13 mouse cellular contexts compared by ENCODE assay signal in genomic region chr6:142477239-142477638, GRCm38 (mm10). TPM values are rescaled to one million over a fixed set of nuclear protein-coding genes. Genes with fewer than 3 reads are reported as not detected.
DNase-seq lines count a peak whose midpoint lies in the region; ATAC-seq and TF ChIP-seq lines count a peak whose summit lies in the region.
"Had no signal": no experiment of that assay in that cellular context is flagged by ENCODE, and none has a peak within 500 bp of the region (broad histone marks: within the 10 kb centered on the region; RNA-seq: fewer than 3 reads in every experiment).

No protein-coding gene starts in this region.

- H3K9me3 ChIP-seq in intestine, postnatal 0 days (ENCODE audit: control insufficient read depth): no peaks in the 10 kb centered on the region
- H3K9me3 ChIP-seq in intestine, embryonic 16.5 days (ENCODE audit: control insufficient read depth, low read length): no peaks in the 10 kb centered on the region
- no peaks in the 10 kb centered on the region for H3K9me3 ChIP-seq in midbrain, postnatal 0 days (ENCODE audit: low read length)
- no peaks in the 10 kb centered on the region for H3K9me3 ChIP-seq in midbrain, embryonic 11.5 days (ENCODE audit: control insufficient read depth, low read length)
- H3K9me3 ChIP-seq in midbrain, embryonic 13.5 days: no peaks in the 10 kb centered on the region
- H3K9me3 ChIP-seq: neural tube, embryonic 12.5 days had no signal

- no peak for DNase-seq in midbrain, postnatal 0 days (ENCODE audit: low spot score)
- no peak for DNase-seq in midbrain, embryonic 11.5 days (ENCODE audit: low spot score, missing footprints)
- DNase-seq in brain, adult 2 months (ENCODE audit: low read depth, low spot score): peak; percentile 48
- peak; percentile 42 for DNase-seq in lung, postnatal 36 days
- no peak for DNase-seq in ovary, postnatal 14 days (ENCODE audit: low spot score)
- DNase-seq: gastrocnemius, postnatal 10 days; right cerebral cortex, postnatal 25 days had no signal

- WGBS in intestine, postnatal 0 days: 79% methylated on average over 7 of the region's 7 CpGs
- WGBS in intestine, embryonic 16.5 days: 68% methylated on average over 7 of the region's 7 CpGs
- 82% methylated on average over 7 of the region's 7 CpGs for WGBS in midbrain, postnatal 0 days
- WGBS in midbrain, embryonic 11.5 days: 72% methylated on average over 7 of the region's 7 CpGs
- 84% methylated on average over 7 of the region's 7 CpGs for WGBS in midbrain, embryonic 13.5 days

- H3K4me3 ChIP-seq in intestine, postnatal 0 days (ENCODE audit: low read depth, low read length): no peak overlapping the region
- H3K4me3 ChIP-seq in intestine, embryonic 16.5 days (ENCODE audit: low read length): no peak overlapping the region
- no peak overlapping the region for H3K4me3 ChIP-seq in midbrain, postnatal 0 days (ENCODE audit: low read depth, low read length)
- no peak overlapping the region for H3K4me3 ChIP-seq in midbrain, embryonic 11.5 days (ENCODE audit: low read depth, low read length)
- H3K4me3 ChIP-seq in midbrain, embryonic 13.5 days (replicated peaks): no peak overlapping the region
- H3K4me3 ChIP-seq: neural tube, embryonic 12.5 days had no signal

- H3K4me1 ChIP-seq in intestine, postnatal 0 days (replicated peaks; ENCODE audit: control insufficient read depth, insufficient read depth, low read length): no peaks in the 10 kb centered on the region
- no peaks in the 10 kb centered on the region for H3K4me1 ChIP-seq in intestine, embryonic 16.5 days (ENCODE audit: control insufficient read depth, insufficient read depth, low read length)
- H3K4me1 ChIP-seq in midbrain, postnatal 0 days (ENCODE audit: insufficient read depth, low read length): no peaks in the 10 kb centered on the region
- no peaks in the 10 kb centered on the region for H3K4me1 ChIP-seq in midbrain, embryonic 11.5 days (ENCODE audit: control insufficient read depth, insufficient read depth, low read length)
- H3K4me1 ChIP-seq in midbrain, embryonic 13.5 days (replicated peaks): no peaks in the 10 kb centered on the region
- H3K4me1 ChIP-seq: neural tube, embryonic 12.5 days had no signal

- H3K27me3 ChIP-seq in intestine, postnatal 0 days (replicated peaks; ENCODE audit: control insufficient read depth, insufficient read depth, low read length): no peaks in the 10 kb centered on the region
- no peaks in the 10 kb centered on the region for H3K27me3 ChIP-seq in intestine, embryonic 16.5 days (replicated peaks; ENCODE audit: control insufficient read depth, insufficient read depth, low read length)
- no peaks in the 10 kb centered on the region for H3K27me3 ChIP-seq in midbrain, postnatal 0 days (ENCODE audit: insufficient read depth, low read length)
- H3K27me3 ChIP-seq in midbrain, embryonic 11.5 days (ENCODE audit: control insufficient read depth, insufficient read depth, low read length): no peaks in the 10 kb centered on the region
- no peaks in the 10 kb centered on the region for H3K27me3 ChIP-seq in midbrain, embryonic 13.5 days
- H3K27me3 ChIP-seq: neural tube, embryonic 12.5 days had no signal

- H3K9ac ChIP-seq in intestine, postnatal 0 days (ENCODE audit: low read depth, low read length): no peak overlapping the region
- no peak overlapping the region for H3K9ac ChIP-seq in intestine, embryonic 16.5 days (ENCODE audit: low read depth, low read length)
- H3K9ac ChIP-seq in midbrain, postnatal 0 days (replicated peaks; ENCODE audit: low read length, poor library complexity, severe bottlenecking): no peak overlapping the region
- no peak overlapping the region for H3K9ac ChIP-seq in midbrain, embryonic 11.5 days (ENCODE audit: low read length)
- no peak overlapping the region for H3K9ac ChIP-seq in midbrain, embryonic 13.5 days (replicated peaks)
- H3K9ac ChIP-seq: neural tube, embryonic 12.5 days had no signal

- H3K27ac ChIP-seq in intestine, postnatal 0 days (ENCODE audit: low read depth, low read length): no peak overlapping the region
- H3K27ac ChIP-seq in intestine, embryonic 16.5 days (ENCODE audit: low read length): no peak overlapping the region
- no peak overlapping the region for H3K27ac ChIP-seq in midbrain, postnatal 0 days (ENCODE audit: low read depth, low read length)
- no peak overlapping the region for H3K27ac ChIP-seq in midbrain, embryonic 11.5 days (ENCODE audit: low read depth, low read length)
- H3K27ac ChIP-seq in midbrain, embryonic 13.5 days: no peak overlapping the region
- H3K27ac ChIP-seq: neural tube, embryonic 12.5 days had no signal

- peak; percentile 55 for TF ChIP-seq CTCF in intestine, postnatal 0 days (IDR thresholded peaks at IDR 0.05; ENCODE audit: low read depth)
- TF ChIP-seq CTCF in midbrain, postnatal 0 days (IDR thresholded peaks at IDR 0.05): peak; percentile 38; the same call in 1 of the 2 replicates

- H3K4me2 ChIP-seq in intestine, postnatal 0 days (replicated peaks; ENCODE audit: low read depth): no peak overlapping the region
- no peak overlapping the region for H3K4me2 ChIP-seq in intestine, embryonic 16.5 days (ENCODE audit: low read depth, low read length)
- no peak overlapping the region for H3K4me2 ChIP-seq in midbrain, postnatal 0 days (ENCODE audit: low read depth, low read length, poor library complexity, severe bottlenecking)
- H3K4me2 ChIP-seq in midbrain, embryonic 11.5 days: no peak overlapping the region
- no peak overlapping the region for H3K4me2 ChIP-seq in midbrain, embryonic 13.5 days (replicated peaks)
- H3K4me2 ChIP-seq: neural tube, embryonic 12.5 days had no signal

- H3K36me3 ChIP-seq in intestine, postnatal 0 days (ENCODE audit: control insufficient read depth, insufficient read depth): no peaks in the 10 kb centered on the region
- no peaks in the 10 kb centered on the region for H3K36me3 ChIP-seq in intestine, embryonic 16.5 days (ENCODE audit: control insufficient read depth, insufficient read depth, low read length)
- no peaks in the 10 kb centered on the region for H3K36me3 ChIP-seq in midbrain, postnatal 0 days (ENCODE audit: insufficient read depth, low read length)
- H3K36me3 ChIP-seq in midbrain, embryonic 11.5 days (ENCODE audit: control insufficient read depth, insufficient read depth, low read length): no peaks in the 10 kb centered on the region
- H3K36me3 ChIP-seq in midbrain, embryonic 13.5 days: no peaks in the 10 kb centered on the region
- H3K36me3 ChIP-seq: neural tube, embryonic 12.5 days had no signal

- no peak for ATAC-seq in intestine, postnatal 0 days
- no peak for ATAC-seq in intestine, embryonic 16.5 days
- no peak for ATAC-seq in midbrain, postnatal 0 days (ENCODE audit: low FRiP score)
- no peak for ATAC-seq in midbrain, embryonic 11.5 days (ENCODE audit: low FRiP score)
- ATAC-seq in midbrain, embryonic 13.5 days: no peak

RNA-seq across cellular contexts. Expression of gene Gys2, which starts 4.3 kb away (rescaled TPM):
- not detected in 2 replicates for polyA plus RNA-seq in intestine, postnatal 0 days (2015; fragmentation: Nextera tagmentation; extraction: Ambion mirVana)
- polyA plus RNA-seq in intestine, embryonic 16.5 days (2015; fragmentation: Nextera tagmentation; extraction: Ambion mirVana): 0.69 and 1.7 TPM in 2 replicates
- 0.24 TPM in 1 of 2 replicates, not detected in the other for total RNA-seq in midbrain, postnatal 0 days (2014; rRNA removed)
- 0.06 and 0.25 TPM in 2 replicates for polyA plus RNA-seq in midbrain, postnatal 0 days (2015; fragmentation: Nextera tagmentation; extraction: Ambion mirVana)
- polyA plus RNA-seq in midbrain, embryonic 11.5 days (2014; fragmentation: Nextera tagmentation; extraction: Ambion mirVana): 0.12 and 0.14 TPM in 2 replicates
- 0.05 TPM in 1 of 2 replicates, not detected in the other for polyA plus RNA-seq in midbrain, embryonic 13.5 days (2015; fragmentation: Nextera tagmentation; extraction: Ambion mirVana)
- total RNA-seq: MEL had no signal
- polyA plus RNA-seq: limb, embryonic 11.5 days had no signal

RNA-seq across cellular contexts. Expression of gene Ldhb, which starts 30.5 kb away (rescaled TPM):
- 39.5 and 41.4 TPM in 2 replicates for polyA plus RNA-seq in intestine, postnatal 0 days (2015; fragmentation: Nextera tagmentation; extraction: Ambion mirVana)
- polyA plus RNA-seq in intestine, embryonic 16.5 days (2015; fragmentation: Nextera tagmentation; extraction: Ambion mirVana): 80.5 and 93.6 TPM in 2 replicates
- 208 and 216 TPM in 2 replicates for total RNA-seq in midbrain, postnatal 0 days (2014; rRNA removed)
- 498 and 544 TPM in 2 replicates for polyA plus RNA-seq in midbrain, postnatal 0 days (2015; fragmentation: Nextera tagmentation; extraction: Ambion mirVana)
- polyA plus RNA-seq in midbrain, embryonic 11.5 days (2014; fragmentation: Nextera tagmentation; extraction: Ambion mirVana): 363 and 385 TPM in 2 replicates
- polyA plus RNA-seq in midbrain, embryonic 13.5 days (2015; fragmentation: Nextera tagmentation; extraction: Ambion mirVana): 466 and 473 TPM in 2 replicates
- total RNA-seq: MEL had no signal

Comparison
In these comparisons a context has a peak if more than half of its experiments do, and no peak if none do; other contexts are left out.
1. DNase-seq: peak in brain, adult 2 months (single experiment) and lung, postnatal 36 days (single experiment); none in midbrain, postnatal 0 days (single experiment), midbrain, embryonic 11.5 days (single experiment) and ovary, postnatal 14 days (single experiment).